Mouse (Mus musculus): ENCODE results near the gene 2410002F23Rik. TPM values are rescaled to one million over a fixed set of nuclear protein-coding genes. Genes with fewer than 3 reads are reported as not detected.

The 2410002F23Rik gene
- polyA plus RNA-seq, 1 experiment from 2014 or later: 216 TPM

GRCm38 (mm10) chr7:44273446-44273845, 26.9 kb downstream of the 2410002F23Rik start:
- Histone ChIP-seq H3K27ac (ENCODE audit: low read depth, low read length) (no peak overlapping the region), H3K4me1 (ENCODE audit: control insufficient read depth, insufficient read depth, low read depth, low read length) (no peaks in the 10 kb centered on the region), H3K4me3 (ENCODE audit: low read length) (no peak overlapping the region), H3K36me3 (ENCODE audit: control insufficient read depth, insufficient read depth, low read length) (no peaks in the 10 kb centered on the region), H3K4me2 (ENCODE audit: low read length) (no peak overlapping the region), H3K9ac (ENCODE audit: low read depth, low read length) (no peak overlapping the region), H3K9me3 (ENCODE audit: control insufficient read depth, low read length) (no peaks in the 10 kb centered on the region), H3K27me3 (replicated peaks; ENCODE audit: control insufficient read depth, insufficient read depth, low read length) (peaks cover 3% of the 10 kb centered on the region; the same call in 1 of the 2 replicates)
- ATAC-seq: no peak
- 57% methylated on average over 7 of the region's 7 CpGs for WGBS

- no peak for ATAC-seq
- no peaks in the 10 kb centered on the region for H3K9me3 ChIP-seq (ENCODE audit: control insufficient read depth, low read length)
- no peak overlapping the region for H3K4me2 ChIP-seq (ENCODE audit: low read length)
- no peak overlapping the region for H3K9ac ChIP-seq (ENCODE audit: low read depth, low read length)
- no peak overlapping the region for H3K4me3 ChIP-seq (ENCODE audit: low read length)
- 41% methylated on average over 11 of the region's 11 CpGs for WGBS
- peaks cover 3% of the 10 kb centered on the region; the same call in 1 of the 2 replicates for H3K27me3 ChIP-seq (replicated peaks; ENCODE audit: control insufficient read depth, insufficient read depth, low read length)
- H3K27ac ChIP-seq (ENCODE audit: low read depth, low read length): no peak overlapping the region
- H3K36me3 ChIP-seq (ENCODE audit: control insufficient read depth, insufficient read depth, low read length): no peaks in the 10 kb centered on the region
- H3K4me1 ChIP-seq (ENCODE audit: control insufficient read depth, insufficient read depth, low read depth, low read length): no peaks in the 10 kb centered on the region
Measured at GRCm38 (mm10) chr7:44274096-44274495, 27.6 kb downstream of the 2410002F23Rik start.

- H3K27ac ChIP-seq (ENCODE audit: low read depth, low read length): no peak overlapping the region
- peaks cover 3% of the 10 kb centered on the region; the same call in 1 of the 2 replicates for H3K27me3 ChIP-seq (replicated peaks; ENCODE audit: control insufficient read depth, insufficient read depth, low read length)
- no peaks in the 10 kb centered on the region for H3K36me3 ChIP-seq (ENCODE audit: control insufficient read depth, insufficient read depth, low read length)
- no peaks in the 10 kb centered on the region for H3K9me3 ChIP-seq (ENCODE audit: control insufficient read depth, low read length)
- no peaks in the 10 kb centered on the region for H3K4me1 ChIP-seq (ENCODE audit: control insufficient read depth, insufficient read depth, low read depth, low read length)
- no peak overlapping the region for H3K9ac ChIP-seq (ENCODE audit: low read depth, low read length)
- H3K4me2 ChIP-seq (ENCODE audit: low read length): no peak overlapping the region
- 76% methylated on average over 3 of the region's 3 CpGs for WGBS
- H3K4me3 ChIP-seq (ENCODE audit: low read length): no peak overlapping the region
- no peak for ATAC-seq
Measured at GRCm38 (mm10) chr7:44275546-44275945, 29.0 kb downstream of the 2410002F23Rik start.

GRCm38 (mm10) chr7:44276461-44277249, 30.1 kb downstream of the 2410002F23Rik start:
- no peak for ATAC-seq
- H3K27me3 ChIP-seq (replicated peaks; ENCODE audit: control insufficient read depth, insufficient read depth, low read length): peaks cover 3% of the 10 kb centered on the region; the same call in 1 of the 2 replicates
- H3K4me3 ChIP-seq (ENCODE audit: low read length): no peak overlapping the region
- H3K4me2 ChIP-seq (ENCODE audit: low read length): no peak overlapping the region
- no peak overlapping the region for H3K9ac ChIP-seq (ENCODE audit: low read depth, low read length)
- H3K4me1 ChIP-seq (ENCODE audit: control insufficient read depth, insufficient read depth, low read depth, low read length): no peaks in the 10 kb centered on the region
- H3K36me3 ChIP-seq (ENCODE audit: control insufficient read depth, insufficient read depth, low read length): no peaks in the 10 kb centered on the region
- 71% methylated on average over 9 of the region's 10 CpGs for WGBS
- H3K27ac ChIP-seq (ENCODE audit: low read depth, low read length): no peak overlapping the region
- H3K9me3 ChIP-seq (ENCODE audit: control insufficient read depth, low read length): no peaks in the 10 kb centered on the region

- Histone ChIP-seq H3K9me3 (ENCODE audit: control insufficient read depth, low read length) (no peaks in the 10 kb centered on the region), H3K4me1 (ENCODE audit: control insufficient read depth, insufficient read depth, low read depth, low read length) (no peaks in the 10 kb centered on the region), H3K27me3 (replicated peaks; ENCODE audit: control insufficient read depth, insufficient read depth, low read length) (peaks cover 3% of the 10 kb centered on the region; the same call in 1 of the 2 replicates), H3K9ac (ENCODE audit: low read depth, low read length) (no peak overlapping the region), H3K4me3 (ENCODE audit: low read length) (no peak overlapping the region), H3K36me3 (ENCODE audit: control insufficient read depth, insufficient read depth, low read length) (no peaks in the 10 kb centered on the region), H3K27ac (ENCODE audit: low read depth, low read length) (no peak overlapping the region), H3K4me2 (ENCODE audit: low read length) (no peak overlapping the region)
- no peak for ATAC-seq
- 33% methylated on average over 2 of the region's 2 CpGs for WGBS
Measured at GRCm38 (mm10) chr7:44277250-44277622, 30.7 kb downstream of the 2410002F23Rik start.

GRCm38 (mm10) chr7:44280959-44281358, 34.4 kb downstream of the 2410002F23Rik start:
- Histone ChIP-seq H3K4me1 (ENCODE audit: control insufficient read depth, insufficient read depth, low read depth, low read length) (no peaks in the 10 kb centered on the region), H3K36me3 (ENCODE audit: control insufficient read depth, insufficient read depth, low read length) (no peaks in the 10 kb centered on the region), H3K4me3 (ENCODE audit: low read length) (no peak overlapping the region), H3K4me2 (ENCODE audit: low read length) (no peak overlapping the region), H3K27ac (ENCODE audit: low read depth, low read length) (no peak overlapping the region), H3K9ac (ENCODE audit: low read depth, low read length) (no peak overlapping the region), H3K27me3 (replicated peaks; ENCODE audit: control insufficient read depth, insufficient read depth, low read length) (no peaks in the 10 kb centered on the region), H3K9me3 (ENCODE audit: control insufficient read depth, low read length) (no peaks in the 10 kb centered on the region)
- 76% methylated on average over 1 of the region's 1 CpGs for WGBS
- peak; percentile 63; the same call in 1 of the 2 replicates for ATAC-seq

- Histone ChIP-seq H3K27ac (ENCODE audit: low read depth, low read length) (no peak overlapping the region), H3K4me1 (ENCODE audit: control insufficient read depth, insufficient read depth, low read depth, low read length) (no peaks in the 10 kb centered on the region), H3K27me3 (replicated peaks; ENCODE audit: control insufficient read depth, insufficient read depth, low read length) (no peaks in the 10 kb centered on the region), H3K36me3 (ENCODE audit: control insufficient read depth, insufficient read depth, low read length) (no peaks in the 10 kb centered on the region), H3K4me3 (ENCODE audit: low read length) (no peak overlapping the region), H3K9ac (ENCODE audit: low read depth, low read length) (no peak overlapping the region), H3K4me2 (ENCODE audit: low read length) (no peak overlapping the region), H3K9me3 (ENCODE audit: control insufficient read depth, low read length) (peaks cover 1% of the 10 kb centered on the region; the same call in 1 of the 2 replicates)
- WGBS: 70% methylated on average over 7 of the region's 7 CpGs
- ATAC-seq: peak; percentile 65
Measured at GRCm38 (mm10) chr7:44281586-44281985, 35.1 kb downstream of the 2410002F23Rik start.

GRCm38 (mm10) chr7:44287760-44288159, 41.2 kb downstream of the 2410002F23Rik start:
- ATAC-seq: no peak
- no peak overlapping the region for H3K4me3 ChIP-seq (ENCODE audit: low read length)
- peaks cover 8% of the 10 kb centered on the region for H3K9me3 ChIP-seq (ENCODE audit: control insufficient read depth, low read length)
- no peaks in the 10 kb centered on the region for H3K27me3 ChIP-seq (replicated peaks; ENCODE audit: control insufficient read depth, insufficient read depth, low read length)
- no peak overlapping the region for H3K9ac ChIP-seq (ENCODE audit: low read depth, low read length)
- WGBS: 78% methylated on average over 7 of the region's 7 CpGs
- no peaks in the 10 kb centered on the region for H3K4me1 ChIP-seq (ENCODE audit: control insufficient read depth, insufficient read depth, low read depth, low read length)
- H3K36me3 ChIP-seq (ENCODE audit: control insufficient read depth, insufficient read depth, low read length): no peaks in the 10 kb centered on the region
- no peak overlapping the region for H3K27ac ChIP-seq (ENCODE audit: low read depth, low read length)
- no peak overlapping the region for H3K4me2 ChIP-seq (ENCODE audit: low read length)

GRCm38 (mm10) chr7:44290986-44291385, 44.5 kb downstream of the 2410002F23Rik start:
- Histone ChIP-seq H3K27ac (ENCODE audit: low read depth, low read length) (no peak overlapping the region), H3K4me3 (ENCODE audit: low read length) (no peak overlapping the region), H3K36me3 (ENCODE audit: control insufficient read depth, insufficient read depth, low read length) (no peaks in the 10 kb centered on the region), H3K4me1 (ENCODE audit: control insufficient read depth, insufficient read depth, low read depth, low read length) (no peaks in the 10 kb centered on the region), H3K9me3 (ENCODE audit: control insufficient read depth, low read length) (peaks cover 8% of the 10 kb centered on the region), H3K4me2 (ENCODE audit: low read length) (no peak overlapping the region), H3K27me3 (replicated peaks; ENCODE audit: control insufficient read depth, insufficient read depth, low read length) (peaks cover 3% of the 10 kb centered on the region; the same call in 1 of the 2 replicates), H3K9ac (ENCODE audit: low read depth, low read length) (no peak overlapping the region)
- no peak for ATAC-seq
- 78% methylated on average over 4 of the region's 4 CpGs for WGBS
